Mouse (Mus musculus) limb, embryonic 10.5 days (tissue): Measurements from ENCODE around the gene Myo16. TPM values are rescaled to one million over a fixed set of nuclear protein-coding genes. Genes with fewer than 3 reads are reported as not detected.

Experiments
- DNase-seq: peaks from one replicate; pipeline ENCODE4 v3.0.0-alpha.2; 2017; ENCODE audit warnings: low spot score
- H3K27ac ChIP-seq: fragments of 300-500 bp; sonication (generic); 2 replicates; pipeline ENCODE4 v1.5.1; 2016; ENCODE audit warnings: mild to moderate bottlenecking
- H3K27me3 ChIP-seq: fragments of 300-500 bp; sonication (generic); 2 replicates; pipeline ENCODE4 v1.6.1; 2016; ENCODE audit warnings: low read depth, mild to moderate bottlenecking; ENCODE audit not compliant: poor library complexity, severe bottlenecking
- H3K36me3 ChIP-seq: fragments of 300-500 bp; sonication (generic); 2 replicates; pipeline ENCODE4 v1.6.1; 2016; ENCODE audit warnings: mild to moderate bottlenecking, moderate library complexity
- H3K4me1 ChIP-seq: fragments of 300-500 bp; sonication (generic); 2 replicates; pipeline ENCODE4 v1.6.1; 2016
- H3K4me3 ChIP-seq: fragments of 300-500 bp; sonication (generic); 2 replicates; pipeline ENCODE4 v1.5.1; 2016; ENCODE audit warnings: mild to moderate bottlenecking, moderate library complexity
- H3K9me3 ChIP-seq: fragments of 300-500 bp; sonication (generic); replicated peaks from 2 replicates; pipeline ENCODE4 v1.6.1; 2016; ENCODE audit warnings: mild to moderate bottlenecking
- WGBS: fragments of 180-500 bp; shearing (Covaris S2); methylation state at CpG from one replicate; pipeline ENCODE4 v1.1.7; 2016; 5-methylcytosine and 5-hydroxymethylcytosine counted together
- polyA plus RNA-seq: library from polyadenylated mRNA; unstranded; fragments of >200 nt; fragmentation: Nextera tagmentation; extraction: Ambion mirVana; gene quantifications from 2 replicates; pipeline ENCODE4 v1.2.1, GENCODE M21; 2016

The Myo16 gene
- polyA plus RNA-seq, 1 experiment from 2014 or later, result 0.20 TPM

DNA sequence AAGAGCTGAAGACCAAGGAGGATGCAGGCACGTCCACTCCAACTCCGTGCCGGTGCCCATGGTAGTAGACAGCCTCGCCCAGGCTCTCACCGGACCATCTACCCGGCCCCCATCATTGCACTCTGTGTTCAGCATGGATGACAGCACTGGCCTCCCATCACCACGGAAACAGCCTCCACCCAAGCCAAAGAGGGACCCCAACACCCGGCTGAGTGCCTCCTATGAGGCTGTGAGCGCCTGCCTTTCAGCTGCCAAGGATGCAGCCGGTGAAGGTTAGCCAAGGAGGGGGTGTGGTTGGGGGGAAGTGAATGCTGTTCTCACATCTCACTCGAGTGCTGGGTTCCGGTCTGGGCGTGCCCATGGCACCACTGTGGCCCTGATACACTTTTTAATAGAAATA, 408.3 kb downstream of the Myo16 start:
- 89% methylated on average over 13 of the region's 13 CpGs for WGBS
- no peak for DNase-seq

GRCm38 (mm10) chr8:10562636-10563035, 408.9 kb downstream of the Myo16 start:
- DNase-seq, result no peak
- no peaks in the 10 kb centered on the region; the same call in 1 of the 2 replicates for H3K4me1 ChIP-seq
- H3K36me3 ChIP-seq, result no peaks in the 10 kb centered on the region
- WGBS, result 90% methylated on average over 9 of the region's 9 CpGs
- H3K27ac ChIP-seq, result no peak overlapping the region
- no peaks in the 10 kb centered on the region for H3K27me3 ChIP-seq
- H3K4me3 ChIP-seq, result no peak overlapping the region
- H3K9me3 ChIP-seq, result no peaks in the 10 kb centered on the region

More for the DNA sequence above, 408.3 kb downstream of the Myo16 start:
- Histone ChIP-seq H3K27me3 (no peaks in the 10 kb centered on the region), H3K9me3 (no peaks in the 10 kb centered on the region), H3K4me3 (no peak overlapping the region), H3K36me3 (no peaks in the 10 kb centered on the region), H3K4me1 (no peaks in the 10 kb centered on the region; the same call in 1 of the 2 replicates), H3K27ac (no peak overlapping the region)

DNA sequence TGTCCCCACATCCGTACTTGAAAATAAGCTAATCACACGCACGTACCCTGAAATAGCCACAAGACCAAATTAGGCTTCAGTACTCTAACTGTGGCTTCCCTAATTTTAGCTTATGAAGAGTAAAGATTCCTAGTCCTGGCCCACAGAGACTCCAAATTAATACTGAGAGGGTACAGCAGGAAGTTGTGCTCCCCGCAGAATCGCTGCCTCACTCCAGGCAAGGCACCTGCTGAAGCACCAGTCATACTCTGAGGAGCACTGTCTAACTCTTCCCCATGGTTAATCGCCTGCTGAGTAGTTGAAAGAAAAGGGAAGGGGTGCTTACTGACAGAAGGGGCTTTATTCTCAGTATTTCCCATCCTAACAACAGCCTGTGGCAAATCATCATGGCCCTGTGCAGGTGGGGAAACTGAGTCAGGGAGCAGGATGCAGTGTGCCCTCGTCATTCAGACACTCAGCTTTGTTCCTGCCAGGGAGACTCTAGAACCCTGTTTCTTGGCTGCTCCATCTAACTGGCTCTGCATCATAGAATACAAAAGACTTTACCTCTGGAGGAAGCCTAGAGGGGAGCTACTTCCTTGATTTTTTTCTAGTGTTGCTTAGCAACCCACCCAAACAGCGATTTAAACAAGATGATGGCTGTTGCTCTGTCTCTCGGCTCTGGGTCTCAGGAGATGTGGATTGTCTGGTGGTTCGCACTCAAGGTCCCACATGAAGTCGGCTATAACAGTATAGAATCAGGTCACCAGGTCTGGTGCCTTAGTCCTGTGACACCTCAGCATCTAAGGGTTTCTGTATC, 411.7 kb downstream of the Myo16 start:
- no peaks in the 10 kb centered on the region for H3K36me3 ChIP-seq
- H3K27ac ChIP-seq, result no peak overlapping the region
- H3K4me1 ChIP-seq, result no peaks in the 10 kb centered on the region
- H3K4me3 ChIP-seq, result no peak overlapping the region
- DNase-seq, result no peak
- no peaks in the 10 kb centered on the region for H3K9me3 ChIP-seq
- WGBS, result 82% methylated on average over 11 of the region's 11 CpGs
- 0 out of 2 replicates have a peak, but pooled peaks cover 2% of the 10 kb centered on the region for H3K27me3 ChIP-seq

GRCm38 (mm10) chr8:10568448-10568847, 414.7 kb downstream of the Myo16 start:
- Histone ChIP-seq H3K9me3 (no peaks in the 10 kb centered on the region), H3K27me3 (0 out of 2 replicates have a peak, but pooled peaks cover 2% of the 10 kb centered on the region), H3K27ac (no peak overlapping the region), H3K4me1 (no peaks in the 10 kb centered on the region), H3K36me3 (no peaks in the 10 kb centered on the region), H3K4me3 (no peak overlapping the region)
- no peak for DNase-seq
- 83% methylated on average over 4 of the region's 4 CpGs for WGBS

- Histone ChIP-seq H3K36me3 (no peaks in the 10 kb centered on the region), H3K27ac (no peak overlapping the region), H3K9me3 (no peaks in the 10 kb centered on the region), H3K4me3 (no peak overlapping the region), H3K4me1 (no peaks in the 10 kb centered on the region), H3K27me3 (0 out of 2 replicates have a peak, but pooled peaks cover 6% of the 10 kb centered on the region)
- WGBS, result 27% methylated on average over 6 of the region's 6 CpGs
- DNase-seq, result peak; percentile 88
Measured at GRCm38 (mm10) chr8:10574096-10574495, 420.4 kb downstream of the Myo16 start.

DNA sequence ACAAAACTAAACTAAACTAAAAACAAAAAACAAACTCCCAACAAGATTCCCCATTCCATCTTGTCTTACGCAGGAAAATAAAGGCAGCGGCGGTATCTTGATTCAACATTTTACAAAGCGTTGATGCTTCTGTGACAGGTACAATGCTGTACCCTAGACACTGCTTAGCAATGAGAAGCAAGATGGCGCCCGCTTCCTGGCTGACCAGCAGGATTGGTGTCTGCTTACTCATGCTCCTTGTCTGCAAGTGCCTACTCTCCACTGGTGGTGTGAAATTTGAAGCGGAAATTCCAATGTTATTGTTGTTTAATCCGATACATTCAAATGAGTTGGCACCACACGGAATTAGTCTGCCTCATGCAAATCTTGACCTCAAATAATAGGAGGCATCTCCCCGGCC, 421.5 kb downstream of the Myo16 start:
- Histone ChIP-seq H3K4me3 (no peak overlapping the region), H3K9me3 (no peaks in the 10 kb centered on the region), H3K4me1 (0 out of 2 replicates have a peak, but pooled peaks cover 3% of the 10 kb centered on the region), H3K27me3 (0 out of 2 replicates have a peak, but pooled peaks cover 3% of the 10 kb centered on the region), H3K36me3 (no peaks in the 10 kb centered on the region), H3K27ac (no peak overlapping the region)
- WGBS, result 95% methylated on average over 10 of the region's 10 CpGs
- no peak for DNase-seq

GRCm38 (mm10) chr8:10586956-10587744, 433.4 kb downstream of the Myo16 start:
- 38% methylated on average over 11 of the region's 14 CpGs for WGBS
- H3K36me3 ChIP-seq, result no peaks in the 10 kb centered on the region
- peaks cover 23% of the 10 kb centered on the region for H3K4me1 ChIP-seq
- H3K27me3 ChIP-seq, result peaks cover 8% of the 10 kb centered on the region; the same call in 1 of the 2 replicates
- peak overlapping the region; percentile 14; the same call in 1 of the 2 replicates for H3K4me3 ChIP-seq
- peak; percentile 48 for DNase-seq
- no peaks in the 10 kb centered on the region for H3K9me3 ChIP-seq
- peak overlapping the region; percentile 50; the same call in 1 of the 2 replicates for H3K27ac ChIP-seq

GRCm38 (mm10) chr8:10589422-10589933, 435.8 kb downstream of the Myo16 start:
- no peak for DNase-seq
- Histone ChIP-seq H3K9me3 (no peaks in the 10 kb centered on the region), H3K4me1 (peaks cover 23% of the 10 kb centered on the region), H3K4me3 (no peak overlapping the region), H3K36me3 (no peaks in the 10 kb centered on the region), H3K27ac (no peak overlapping the region), H3K27me3 (peaks cover 2% of the 10 kb centered on the region; the same call in 1 of the 2 replicates)
- WGBS, result 85% methylated on average over 11 of the region's 11 CpGs

GRCm38 (mm10) chr8:10592917-10593316, 439.2 kb downstream of the Myo16 start:
- WGBS, result 94% methylated on average over 6 of the region's 6 CpGs
- no peak overlapping the region for H3K4me3 ChIP-seq
- H3K9me3 ChIP-seq, result no peaks in the 10 kb centered on the region
- no peak for DNase-seq
- H3K27me3 ChIP-seq, result no peaks in the 10 kb centered on the region
- no peaks in the 10 kb centered on the region for H3K4me1 ChIP-seq
- H3K36me3 ChIP-seq, result no peaks in the 10 kb centered on the region
- H3K27ac ChIP-seq, result no peak overlapping the region

- Histone ChIP-seq H3K36me3 (no peaks in the 10 kb centered on the region), H3K27ac (no peak overlapping the region), H3K4me1 (no peaks in the 10 kb centered on the region), H3K27me3 (no peaks in the 10 kb centered on the region), H3K4me3 (no peak overlapping the region), H3K9me3 (no peaks in the 10 kb centered on the region)
- no peak for DNase-seq
- 88% methylated on average over 3 of the region's 3 CpGs for WGBS
Measured at GRCm38 (mm10) chr8:10596353-10596752, 442.6 kb downstream of the Myo16 start.

DNA sequence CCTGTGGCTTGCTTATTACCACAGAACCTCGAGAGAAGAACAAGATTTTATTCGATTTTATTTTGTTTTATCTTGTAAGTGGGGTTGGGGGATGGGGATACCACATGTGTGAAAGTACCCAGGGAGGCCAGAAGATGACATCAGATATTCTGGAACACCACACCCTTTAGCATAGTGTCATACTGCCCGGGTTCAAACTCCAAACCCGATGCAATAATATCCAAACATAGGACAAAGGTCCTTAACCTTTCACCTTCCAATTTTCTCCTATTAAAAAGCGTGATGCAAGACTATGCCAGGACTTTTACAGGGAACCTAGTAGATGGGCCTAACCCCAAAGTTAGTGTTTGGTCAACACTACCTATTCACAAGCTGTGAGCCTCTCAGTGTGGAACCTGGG, 443.9 kb downstream of the Myo16 start:
- 83% methylated on average over 5 of the region's 5 CpGs for WGBS
- Histone ChIP-seq H3K27ac (no peak overlapping the region), H3K4me3 (no peak overlapping the region), H3K4me1 (no peaks in the 10 kb centered on the region), H3K36me3 (no peaks in the 10 kb centered on the region), H3K9me3 (no peaks in the 10 kb centered on the region), H3K27me3 (no peaks in the 10 kb centered on the region)
- DNase-seq, result no peak

DNA sequence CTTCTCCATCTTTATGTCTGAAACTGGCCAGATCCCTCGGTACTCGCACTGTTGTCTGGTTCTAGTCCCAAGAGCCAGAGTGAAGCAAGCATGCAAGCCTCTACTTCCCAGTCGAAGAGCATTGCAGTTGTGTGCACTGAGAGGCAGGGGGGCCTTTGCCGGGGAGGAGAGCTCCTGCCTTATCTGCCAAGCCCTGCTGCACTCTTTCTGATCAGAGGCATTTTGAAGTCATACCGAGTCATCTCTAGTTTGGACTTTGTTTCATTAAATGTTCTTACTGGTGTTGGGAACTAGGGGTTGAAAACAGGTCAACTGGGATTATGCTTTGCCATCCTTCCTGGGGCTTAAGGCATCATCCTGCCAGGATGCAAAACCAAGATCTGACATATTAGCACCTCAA, 445.2 kb downstream of the Myo16 start:
- Histone ChIP-seq H3K27me3 (no peaks in the 10 kb centered on the region), H3K36me3 (no peaks in the 10 kb centered on the region), H3K9me3 (no peaks in the 10 kb centered on the region), H3K27ac (no peak overlapping the region), H3K4me1 (peaks cover 9% of the 10 kb centered on the region), H3K4me3 (no peak overlapping the region)
- DNase-seq, result no peak
- 93% methylated on average over 5 of the region's 5 CpGs for WGBS
